Mouse (Mus musculus) T-helper 17 cell (primary cell): ENCODE results near the gene Lct.
"Not testable (repeated sequence)": the region's sequence is repeated elsewhere in the genome, so short reads cannot be mapped to it uniquely, and the experiment has no call there.

Source experiments
- in situ Hi-C, 2 experiments: fragments of 300-600 bp; cut with MboI, MseI; formaldehyde crosslinking; loops; 1 replicate in 1 of 2; 2 replicates in 1 of 2; pipeline ENCODE4 v1.15.1; 2025; ENCODE audit warnings: high pct_unique_total_duplicates in 2 of 2

The Lct gene

DNA sequence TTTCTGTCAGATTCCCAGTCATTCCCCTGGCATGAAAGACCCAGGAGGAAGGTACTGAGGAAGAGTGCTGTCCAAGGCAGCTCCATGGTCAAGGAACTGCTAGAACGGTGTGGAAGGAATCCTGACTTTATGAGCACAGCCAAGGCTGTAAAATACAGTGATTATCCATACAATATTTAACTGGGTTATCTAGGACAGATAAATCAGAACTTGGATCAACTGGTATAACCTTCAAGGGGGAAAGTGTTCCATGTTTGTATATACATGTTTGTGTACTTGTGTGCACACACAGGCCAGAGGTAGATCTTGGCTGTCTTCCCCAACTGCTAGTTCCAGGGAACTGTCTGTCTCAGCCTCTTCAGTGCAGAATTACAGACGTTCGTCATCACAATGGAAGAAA, at the start of gene Lct:
Gene Lct, minus strand, starts transcription at position 101 of the 400 bp plus-strand sequence.
- in situ Hi-C loops = no loop called here

GRCm38 (mm10) chr1:128376841-128377240, 48.7 kb upstream of the Lct start:
- in situ Hi-C loops = no loop called here

DNA sequence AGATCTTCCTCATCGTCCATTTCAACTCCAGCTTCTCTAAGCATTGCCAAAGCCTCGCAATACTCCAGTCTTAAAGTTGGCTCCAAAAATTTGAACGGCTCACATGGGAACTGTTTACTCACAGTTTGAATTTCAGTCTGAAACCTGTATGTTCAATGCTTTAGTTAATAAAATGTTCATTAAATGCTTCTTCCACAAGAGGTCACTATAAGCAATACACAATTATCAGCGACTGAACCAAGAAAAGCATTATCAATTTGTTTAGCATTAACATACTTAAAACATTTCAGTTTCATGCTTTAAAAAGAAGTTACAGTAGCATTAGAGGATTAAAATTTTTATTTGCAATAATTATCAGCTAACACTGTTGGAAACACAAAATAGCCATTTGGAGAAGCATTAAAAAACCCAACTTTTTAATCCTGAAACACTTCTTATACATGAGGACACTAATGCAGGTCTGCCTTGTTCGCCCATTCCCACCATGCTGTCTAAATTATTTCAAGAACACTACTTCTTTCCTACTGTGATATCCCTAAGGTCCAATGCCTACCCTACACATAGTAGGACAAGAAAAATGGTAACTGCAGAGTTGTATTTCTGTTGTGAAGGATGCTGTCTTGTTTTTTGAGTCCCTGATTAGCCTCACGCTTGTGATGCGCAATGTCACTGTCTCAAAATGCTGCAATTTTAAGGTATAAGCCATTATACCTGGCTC, 44.2 kb upstream of the Lct start:
- in situ Hi-C loops = no loop called here

- in situ Hi-C loops = loop anchor here in 1 of 2 experiments (5.0 kb wide), 1 partner anchor 463 kb away; no protein-coding TSS in a partner anchor
Measured at GRCm38 (mm10) chr1:128368732-128369441, 40.8 kb upstream of the Lct start.

DNA sequence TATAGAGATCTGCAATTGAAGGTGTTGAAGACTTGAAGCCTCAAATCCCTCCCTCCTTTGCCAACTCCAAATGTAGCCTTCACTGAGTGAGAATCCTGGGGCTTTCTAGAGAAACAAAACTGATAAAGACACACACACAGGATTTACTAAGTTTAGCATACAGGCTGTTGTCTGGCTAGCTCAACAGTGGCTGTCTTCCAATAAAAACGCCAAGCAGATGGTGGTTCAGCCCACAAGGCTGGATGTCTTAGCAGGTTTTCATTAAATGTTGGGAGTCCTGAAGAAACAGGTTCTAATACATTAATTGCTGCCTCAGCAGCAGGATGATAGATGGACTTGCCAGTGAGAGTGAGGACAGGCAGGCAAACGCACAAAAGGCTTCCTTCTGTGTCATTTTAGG, 32.5 kb upstream of the Lct start:
- in situ Hi-C loops = loop anchor here in 1 of 2 experiments (5.0 kb wide), 1 partner anchor 472 kb away; no protein-coding TSS in a partner anchor

DNA sequence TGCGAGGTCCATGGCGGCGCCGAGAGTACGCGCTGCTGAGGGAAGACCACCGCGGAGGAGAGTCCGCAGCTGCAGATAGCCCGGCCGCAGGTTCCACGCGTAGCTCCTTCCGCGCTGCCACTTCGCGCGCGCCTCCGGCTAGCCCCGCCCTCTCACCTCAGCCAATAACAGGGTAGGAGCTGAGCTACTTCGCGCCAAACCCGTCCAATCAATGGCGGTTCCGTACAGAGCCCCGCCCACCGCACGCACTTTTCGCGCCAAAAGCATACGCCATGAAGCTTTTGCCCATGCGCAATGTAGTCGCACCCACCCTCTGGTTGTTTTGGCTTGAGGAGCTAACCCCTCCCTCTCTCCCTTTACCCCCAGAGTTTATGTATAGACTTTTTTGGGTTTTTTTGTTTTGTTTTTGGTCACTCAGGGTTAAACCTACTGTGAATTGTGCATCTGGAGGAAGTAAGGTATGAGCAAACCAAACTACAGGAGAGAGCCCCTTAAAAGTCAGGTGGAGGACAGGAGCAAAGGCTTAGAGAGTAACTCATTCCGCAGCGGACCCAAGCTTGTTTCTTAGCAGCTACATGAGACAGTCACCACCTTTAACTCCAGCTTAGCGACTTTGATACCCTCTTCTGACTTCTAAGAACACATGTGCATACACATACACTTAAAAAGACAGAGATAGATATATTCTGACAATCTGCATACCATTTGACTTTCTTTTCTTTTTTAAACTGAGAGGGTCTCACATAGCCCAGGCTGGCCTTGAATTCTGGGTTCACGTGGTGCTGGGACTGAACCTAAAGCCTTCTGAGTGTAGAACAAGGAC, 31.6 kb upstream of the Lct start, which contains the start of gene Mcm6:
Gene Mcm6, minus strand, starts transcription at position 111 of the 823 bp plus-strand sequence.
- in situ Hi-C loops = loop anchor here in 1 of 2 experiments (5.0 kb wide), 1 partner anchor 473 kb away; no protein-coding TSS in a partner anchor

GRCm38 (mm10) chr1:128358916-128359553, 30.9 kb upstream of the Lct start:
- in situ Hi-C loops = no loop called here

DNA sequence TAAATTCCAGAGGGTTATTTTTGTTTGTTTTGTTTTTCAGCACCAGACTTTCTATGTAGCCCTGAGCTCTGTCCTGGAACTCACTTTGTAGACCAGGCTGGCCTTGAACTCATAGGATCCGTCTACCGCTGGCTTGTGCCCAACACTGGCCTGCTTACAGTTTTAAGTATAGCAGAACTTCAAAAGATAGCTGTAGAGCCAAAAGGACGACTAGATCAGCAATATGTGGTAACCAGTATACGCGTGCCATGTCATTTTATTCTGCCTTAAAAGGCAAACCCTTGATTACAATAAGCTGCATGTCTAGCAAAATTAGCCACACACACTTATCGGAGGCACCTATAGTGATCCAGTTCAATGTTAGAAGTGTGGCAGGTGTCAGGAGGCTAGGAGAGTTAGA, 30.2 kb upstream of the Lct start:
- in situ Hi-C loops = no loop called here

DNA sequence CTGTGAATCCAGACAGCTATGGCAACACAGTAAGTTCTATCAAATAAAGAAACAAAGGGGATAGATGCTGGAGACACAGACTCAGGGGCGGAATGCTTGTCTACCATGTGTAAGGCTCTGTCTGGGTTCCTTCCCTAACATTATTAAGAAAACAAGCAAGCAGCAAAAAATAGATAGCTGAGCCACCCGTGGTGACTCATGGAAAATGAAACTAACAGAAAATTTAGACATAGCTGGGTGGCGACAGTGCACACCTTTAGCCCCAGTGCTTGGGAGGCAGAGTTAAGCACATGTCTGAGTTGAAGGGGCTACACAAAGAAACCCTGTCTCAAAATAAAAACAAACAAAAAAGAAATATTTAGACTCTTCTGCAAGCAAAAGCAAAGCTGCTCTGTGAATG, 29.3 kb upstream of the Lct start:
- in situ Hi-C loops = no loop called here

DNA sequence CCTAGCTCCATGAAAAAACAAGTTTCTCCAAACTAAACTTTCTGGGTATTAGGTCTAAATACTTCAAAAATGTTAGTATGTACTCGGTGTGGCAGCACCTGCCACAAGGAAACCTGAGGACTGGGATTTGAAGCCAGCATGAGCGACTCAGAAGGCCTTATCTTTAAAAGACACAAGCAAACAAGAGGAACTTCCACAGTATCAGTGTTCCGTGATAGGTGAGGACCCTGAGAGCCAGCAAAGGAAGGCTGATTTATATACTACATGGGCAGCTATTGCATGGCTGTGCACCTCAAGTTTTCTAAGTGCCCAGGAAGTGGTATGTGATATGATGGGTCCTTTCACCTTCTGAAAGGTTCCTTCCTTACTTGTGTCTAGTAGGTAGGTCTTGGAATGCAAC, 25.0 kb upstream of the Lct start:
- in situ Hi-C loops = no loop called here

GRCm38 (mm10) chr1:128344232-128344631, 16.1 kb upstream of the Lct start:
- in situ Hi-C loops = no loop called here

GRCm38 (mm10) chr1:128337708-128338320, 9.7 kb upstream of the Lct start:
- in situ Hi-C loops = no loop called here

GRCm38 (mm10) chr1:128330313-128330712, 2.2 kb upstream of the Lct start:
- in situ Hi-C loops = loop anchor here in 1 of 2 experiments (5.0 kb wide), 1 partner anchor 63 kb away; no protein-coding TSS in a partner anchor

GRCm38 (mm10) chr1:128327165-128327564, 953 bp downstream of the Lct start:
- in situ Hi-C loops = no loop called here

GRCm38 (mm10) chr1:128324776-128325175, 3.3 kb downstream of the Lct start:
- in situ Hi-C loops = no loop called here

DNA sequence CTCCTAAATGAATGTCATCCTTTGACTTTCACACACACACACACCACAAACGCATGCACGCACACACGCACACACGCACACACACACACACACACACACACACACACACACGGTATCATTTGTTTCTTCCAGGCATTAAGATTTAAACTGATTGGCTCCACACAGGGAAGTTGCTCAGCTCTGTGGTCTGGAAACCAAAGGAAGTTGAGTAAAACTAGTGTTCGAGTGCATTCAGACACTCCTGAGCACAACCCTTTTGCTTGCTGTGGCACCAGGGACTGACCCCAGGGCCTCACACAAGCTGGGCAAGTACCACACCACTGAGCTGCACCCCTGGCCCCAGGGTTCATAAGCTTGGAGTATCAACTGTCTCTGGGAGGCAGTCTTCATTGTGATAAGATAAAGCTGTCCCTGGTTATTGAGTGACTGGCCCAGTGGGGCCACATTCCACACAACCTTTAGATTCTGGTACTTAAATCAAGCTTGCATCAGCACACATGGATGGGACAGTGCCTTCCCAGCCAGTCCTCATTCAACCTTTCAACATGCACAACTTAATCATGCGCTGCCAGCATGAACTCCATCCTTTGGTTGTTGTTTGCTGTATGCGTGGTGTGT, 5.0 kb downstream of the Lct start:
- in situ Hi-C loops = no loop called here

GRCm38 (mm10) chr1:128319266-128319665, 8.9 kb downstream of the Lct start:
- in situ Hi-C loops = not testable (repeated sequence)

DNA sequence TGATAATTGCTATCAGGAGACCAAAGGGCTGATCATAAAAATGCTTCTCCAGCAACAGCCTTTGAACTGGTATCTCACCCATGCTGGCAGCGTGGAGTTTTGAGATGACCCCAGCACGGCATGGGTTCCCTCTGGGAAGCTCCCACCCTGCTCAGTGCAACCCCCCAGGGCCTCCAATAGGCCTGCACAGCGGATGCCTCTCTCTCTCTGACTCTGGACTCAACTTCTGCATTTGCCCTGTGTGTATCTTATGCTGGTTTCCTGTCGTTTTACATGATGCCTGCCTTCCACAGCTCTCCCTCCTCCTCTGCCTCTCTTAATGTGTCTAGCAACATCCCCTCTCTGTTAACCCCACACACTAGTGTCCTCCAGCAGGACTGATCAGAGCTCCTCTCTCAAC, 13.5 kb downstream of the Lct start:
- in situ Hi-C loops = no loop called here

- in situ Hi-C loops = no loop called here
Measured at GRCm38 (mm10) chr1:128309043-128309442, 19.1 kb downstream of the Lct start.

GRCm38 (mm10) chr1:128303900-128304299, 24.2 kb downstream of the Lct start:
- in situ Hi-C loops = no loop called here
